Mouse (Mus musculus) embryonic facial prominence, embryonic 13.5 days (tissue): ENCODE data around the gene Enkd1. TPM values are rescaled to one million over a fixed set of nuclear protein-coding genes. Genes with fewer than 3 reads are reported as not detected.

ENCODE experiments used
- polyA plus RNA-seq: library from polyadenylated mRNA; unstranded; fragments of >200 nt; fragmentation: Nextera tagmentation; extraction: Ambion mirVana; gene quantifications from 2 replicates; pipeline ENCODE4 v1.2.1, GENCODE M21; 2015

Enkd1 gene
- polyA plus RNA-seq, 1 experiment from 2014 or later = 34.5 TPM

Other genes starting within 250 kb of the Enkd1 start
- 18.7 and 23.1 TPM in 2 replicates for gene Tppp3, start 236.7 kb downstream of the Enkd1 start, polyA plus RNA-seq
- gene Zdhhc1, start 211.3 kb downstream of the Enkd1 start, polyA plus RNA-seq = 52.2 and 53.3 TPM in 2 replicates
- 0.87 and 1.1 TPM in 2 replicates for gene Hsd11b2, start 189.5 kb downstream of the Enkd1 start, polyA plus RNA-seq
- gene Atp6v0d1, start 142.2 kb downstream of the Enkd1 start, polyA plus RNA-seq = 78.4 and 80.4 TPM in 2 replicates
- gene Ripor1, start 103.0 kb downstream of the Enkd1 start, polyA plus RNA-seq = 18.6 and 18.7 TPM in 2 replicates
- 136 and 146 TPM in 2 replicates for gene Ctcf, start 71.6 kb downstream of the Enkd1 start, polyA plus RNA-seq
- 0.90 and 2.1 TPM in 2 replicates for gene Agrp, start 70.8 kb downstream of the Enkd1 start, polyA plus RNA-seq
- gene Carmil2, start 21.9 kb downstream of the Enkd1 start, polyA plus RNA-seq = 0.61 and 0.84 TPM in 2 replicates
- gene Acd, start 7.1 kb downstream of the Enkd1 start, polyA plus RNA-seq = 72.3 and 84.3 TPM in 2 replicates
- 18.9 and 21.5 TPM in 2 replicates for gene Pard6a, start 7.1 kb downstream of the Enkd1 start, polyA plus RNA-seq
- 0.25 and 0.36 TPM in 2 replicates for gene 4933405L10Rik, start 555 bp downstream of the Enkd1 start, polyA plus RNA-seq
- 26.0 and 27.5 TPM in 2 replicates for gene Gfod2, start 50.5 kb upstream of the Enkd1 start, polyA plus RNA-seq
- gene Ranbp10, start 119.1 kb upstream of the Enkd1 start, polyA plus RNA-seq = 15.1 and 17.8 TPM in 2 replicates
- 0.21 and 0.24 TPM in 2 replicates for gene Tsnaxip1, start 119.5 kb upstream of the Enkd1 start, polyA plus RNA-seq
- gene Cenpt, start 145.1 kb upstream of the Enkd1 start, polyA plus RNA-seq = 56.0 and 58.7 TPM in 2 replicates
- 73.5 and 77.5 TPM in 2 replicates for gene Thap11, start 146.9 kb upstream of the Enkd1 start, polyA plus RNA-seq
- gene Nutf2, start 152.4 kb upstream of the Enkd1 start, polyA plus RNA-seq = 191 and 275 TPM in 2 replicates
- gene Edc4, start 172.7 kb upstream of the Enkd1 start, polyA plus RNA-seq = 54.1 and 58.3 TPM in 2 replicates
- gene Nrn1l, start 185.4 kb upstream of the Enkd1 start, polyA plus RNA-seq = 0.51 and 0.77 TPM in 2 replicates
- 43.0 and 43.2 TPM in 2 replicates for gene Pskh1, start 192.2 kb upstream of the Enkd1 start, polyA plus RNA-seq
- 1.3 and 1.8 TPM in 2 replicates for gene Ctrl, start 225.7 kb upstream of the Enkd1 start, polyA plus RNA-seq
- 28.6 and 29.0 TPM in 2 replicates for gene Psmb10, start 230.2 kb upstream of the Enkd1 start, polyA plus RNA-seq
- gene Lcat, start 235.2 kb upstream of the Enkd1 start, polyA plus RNA-seq = 2.8 and 5.6 TPM in 2 replicates